Mouse (Mus musculus): ENCODE results near the gene Ptdss2. TPM values are rescaled to one million over a fixed set of nuclear protein-coding genes. Genes with fewer than 3 reads are reported as not detected.

The Ptdss2 gene
- 19.3 TPM for polyA plus RNA-seq (2017; shearing (Covaris generic))

DNA sequence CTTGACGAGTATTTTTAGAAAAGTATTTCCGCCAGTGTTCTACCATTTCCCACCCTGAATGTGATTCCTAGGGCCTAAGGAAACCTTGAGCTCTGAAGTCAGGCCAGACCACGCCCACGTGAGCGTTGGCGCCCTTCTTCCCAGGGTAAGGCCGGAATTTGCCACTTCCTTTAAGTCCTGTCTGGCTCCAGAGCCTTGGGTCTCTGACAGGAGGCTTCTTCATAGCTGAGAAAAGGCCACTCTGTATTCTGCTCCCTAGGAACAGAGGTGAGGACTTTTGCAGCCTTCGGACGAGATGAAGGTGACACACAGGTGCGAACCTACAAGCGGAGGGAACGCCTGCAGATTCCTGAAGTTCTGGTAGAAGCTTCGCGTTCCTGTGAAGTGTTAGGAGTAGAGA lies at the start of gene Ptdss2:
TSS of gene Ptdss2 (plus strand) at position 138 of the 400 bp plus-strand sequence.

DNA sequence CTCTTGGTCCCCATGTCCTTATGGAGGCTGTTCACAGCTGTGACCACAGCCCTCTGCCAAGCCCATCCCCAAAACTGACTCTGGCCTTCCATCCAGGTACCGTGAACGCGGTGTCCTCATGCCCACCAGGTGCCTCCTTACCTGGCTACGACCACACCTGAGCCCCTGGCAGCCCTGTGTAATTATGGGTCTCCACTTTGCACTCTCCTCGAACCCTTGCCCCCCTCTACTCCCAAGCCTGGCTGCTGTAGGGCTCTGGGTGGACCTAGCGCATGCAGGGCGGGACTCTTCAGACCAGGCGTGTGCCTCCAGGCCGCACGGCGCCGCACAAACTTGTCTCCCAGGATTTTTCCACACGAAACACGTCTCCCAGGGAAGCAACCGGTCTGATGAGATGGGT lies 44.3 kb upstream of the Ptdss2 start, which contains the start of gene Pkp3:
TSS of gene Pkp3 (plus strand) at position 378 of the 400 bp plus-strand sequence.

DNA sequence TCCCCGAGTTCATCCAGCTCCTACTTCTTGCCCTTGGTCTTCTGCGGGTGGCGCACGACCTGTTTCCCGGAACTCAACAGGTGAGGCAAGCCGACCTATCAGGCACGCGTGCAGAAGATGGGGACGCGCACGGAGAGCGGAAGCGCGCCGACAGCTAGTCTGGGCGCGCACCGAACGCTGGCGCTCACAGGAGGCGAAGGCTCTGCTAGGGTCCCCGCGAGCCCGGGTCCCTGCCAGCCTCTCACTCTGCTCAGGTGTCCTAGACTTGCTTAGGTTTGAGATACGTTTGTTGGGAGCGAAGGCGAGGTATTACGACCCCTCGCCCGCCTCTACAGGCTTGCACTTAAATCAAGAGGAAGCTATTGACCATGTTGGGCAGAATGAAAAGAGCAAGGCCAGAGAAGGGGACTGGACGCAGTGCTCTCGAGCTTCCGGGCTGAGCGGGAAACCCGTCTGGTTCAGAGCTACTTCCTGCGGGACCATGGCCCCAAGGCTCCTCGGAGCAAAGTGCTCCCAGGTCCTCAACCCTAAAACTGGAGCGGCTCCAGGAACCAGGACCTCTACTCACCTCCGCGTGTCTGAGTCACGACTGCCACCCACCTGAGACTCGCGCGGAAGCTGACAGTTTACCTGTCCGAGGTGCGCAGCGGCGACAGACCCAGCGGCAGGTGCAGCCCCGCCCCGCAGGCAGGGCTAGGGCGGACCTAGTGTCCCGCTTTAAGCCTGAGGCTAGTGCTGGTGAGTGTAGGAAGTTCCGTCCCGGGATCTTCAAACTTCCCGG lies 22.1 kb upstream of the Ptdss2 start, which contains the start of gene Sigirr:
TSS of gene Sigirr (minus strand) at position 662 of the 781 bp plus-strand sequence.

DNA sequence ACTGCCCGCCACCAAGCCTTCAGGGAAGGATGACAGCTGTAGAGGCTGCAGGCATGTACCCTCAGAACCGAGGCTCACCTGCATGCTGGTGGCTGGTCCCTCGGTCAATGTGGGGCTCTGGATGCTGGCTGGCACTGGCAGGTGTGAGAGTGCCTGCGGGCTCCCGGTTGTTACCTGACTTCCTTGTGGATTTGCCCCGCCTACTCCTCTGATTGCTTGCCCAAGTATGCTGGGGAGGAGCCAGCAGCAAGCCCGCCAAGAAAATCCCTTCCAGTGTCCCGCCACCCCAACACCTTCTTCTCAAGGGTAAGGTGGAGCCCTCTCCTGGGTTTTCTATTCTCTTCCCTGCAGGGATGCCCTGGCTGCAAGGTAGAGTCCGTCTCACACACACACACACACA lies 4.5 kb upstream of the Ptdss2 start, which contains the start of gene Ano9:
TSS of gene Ano9 (minus strand) at position 171 of the 400 bp plus-strand sequence.

GRCm38 (mm10) chr7:141172116-141173006 lies 50.2 kb downstream of the Ptdss2 start, which contains the start of gene Rnh1:
TSS of gene Rnh1 (minus strand) at chr7:141172857.

DNA sequence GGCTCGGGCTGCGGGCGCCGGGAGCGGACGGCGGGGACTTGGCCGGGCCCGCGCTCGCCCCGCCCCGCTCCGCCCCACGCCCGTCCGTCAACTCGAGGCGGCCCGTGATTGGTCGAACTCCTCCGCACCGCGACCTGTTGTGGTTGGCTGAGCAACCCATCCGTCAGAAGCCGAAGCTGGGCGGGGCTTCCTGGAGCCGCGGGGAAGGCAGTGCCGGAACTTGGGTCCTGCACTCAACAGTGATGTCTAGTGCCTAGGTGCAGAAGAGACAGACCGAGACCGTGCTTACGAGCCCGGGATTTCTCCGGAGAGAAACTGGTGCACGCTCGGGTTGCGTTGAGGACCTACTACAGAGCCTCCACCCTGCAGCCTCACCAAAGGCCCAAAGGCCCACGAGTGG lies 71.8 kb downstream of the Ptdss2 start, which contains the start of the genes Hras and Lrrc56:
TSS of gene Hras (minus strand) at position 58 of the 400 bp plus-strand sequence.
TSS of gene Lrrc56 (plus strand) at position 210 of the 400 bp plus-strand sequence.

Other genes with a start within 250 kb of the Ptdss2 start
- 242 TPM for gene Psmd13, start 240.4 kb upstream of the Ptdss2 start, polyA plus RNA-seq (2017; shearing (Covaris generic))
- 13.3 TPM for gene Sirt3, start 240.1 kb upstream of the Ptdss2 start, polyA plus RNA-seq (2017; shearing (Covaris generic))
- not detected for gene Cox8b, start 221.9 kb upstream of the Ptdss2 start, polyA plus RNA-seq (2017; shearing (Covaris generic))
- not detected for gene Nlrp6, start 201.5 kb upstream of the Ptdss2 start, polyA plus RNA-seq (2017; shearing (Covaris generic))
- gene Pgghg, start 181.0 kb upstream of the Ptdss2 start, polyA plus RNA-seq (2017; shearing (Covaris generic)) = 45.4 TPM
- 1.0 TPM for gene Ifitm5, start 172.1 kb upstream of the Ptdss2 start, polyA plus RNA-seq (2017; shearing (Covaris generic))
- not detected for gene Gm45717, start 166.4 kb upstream of the Ptdss2 start, polyA plus RNA-seq (2017; shearing (Covaris generic))
- 35.4 TPM for gene Ifitm2, start 166.4 kb upstream of the Ptdss2 start, polyA plus RNA-seq (2017; shearing (Covaris generic))
- gene Ifitm1, start 155.2 kb upstream of the Ptdss2 start, polyA plus RNA-seq (2017; shearing (Covaris generic)) = 0.77 TPM
- gene Ifitm3, start 111.6 kb upstream of the Ptdss2 start, polyA plus RNA-seq (2017; shearing (Covaris generic)) = 6.3 TPM
- gene Ifitm6, start 104.5 kb upstream of the Ptdss2 start, polyA plus RNA-seq (2017; shearing (Covaris generic)) = not detected
- not detected for gene Gm17387, start 93.3 kb upstream of the Ptdss2 start, polyA plus RNA-seq (2017; shearing (Covaris generic))
- 21.9 TPM for gene B4galnt4, start 61.3 kb upstream of the Ptdss2 start, polyA plus RNA-seq (2017; shearing (Covaris generic))
- gene Pkp3, start 44.2 kb upstream of the Ptdss2 start, polyA plus RNA-seq (2017; shearing (Covaris generic)) = 422 TPM
- 261 TPM for gene Sigirr, start 21.8 kb upstream of the Ptdss2 start, polyA plus RNA-seq (2017; shearing (Covaris generic))
- 0.24 TPM for gene Ano9, start 4.6 kb upstream of the Ptdss2 start, polyA plus RNA-seq (2017; shearing (Covaris generic))
- 165 TPM for gene Rnh1, start 50.5 kb downstream of the Ptdss2 start, polyA plus RNA-seq (2017; shearing (Covaris generic))
- gene Hras, start 71.6 kb downstream of the Ptdss2 start, polyA plus RNA-seq (2017; shearing (Covaris generic)) = 3.5 TPM
- gene Lrrc56, start 71.8 kb downstream of the Ptdss2 start, polyA plus RNA-seq (2017; shearing (Covaris generic)) = 3.5 TPM
- 15.4 TPM for gene Lmntd2, start 91.7 kb downstream of the Ptdss2 start, polyA plus RNA-seq (2017; shearing (Covaris generic))
- 24.4 TPM for gene Rassf7, start 93.5 kb downstream of the Ptdss2 start, polyA plus RNA-seq (2017; shearing (Covaris generic))
- 133 TPM for gene Phrf1, start 106.4 kb downstream of the Ptdss2 start, polyA plus RNA-seq (2017; shearing (Covaris generic))
- 111 TPM for gene Irf7, start 144.1 kb downstream of the Ptdss2 start, polyA plus RNA-seq (2017; shearing (Covaris generic))
- gene Cdhr5, start 154.4 kb downstream of the Ptdss2 start, polyA plus RNA-seq (2017; shearing (Covaris generic)) = not detected
- not detected for gene Sct, start 156.8 kb downstream of the Ptdss2 start, polyA plus RNA-seq (2017; shearing (Covaris generic))
- not detected for gene Drd4, start 169.6 kb downstream of the Ptdss2 start, polyA plus RNA-seq (2017; shearing (Covaris generic))
- 15.6 TPM for gene Deaf1, start 205.3 kb downstream of the Ptdss2 start, polyA plus RNA-seq (2017; shearing (Covaris generic))
- gene Tmem80, start 205.4 kb downstream of the Ptdss2 start, polyA plus RNA-seq (2017; shearing (Covaris generic)) = 41.9 TPM
- not detected for gene Eps8l2, start 216.5 kb downstream of the Ptdss2 start, polyA plus RNA-seq (2017; shearing (Covaris generic))